Mouse (Mus musculus): Measurements from ENCODE around the gene Col4a6.

DNA sequence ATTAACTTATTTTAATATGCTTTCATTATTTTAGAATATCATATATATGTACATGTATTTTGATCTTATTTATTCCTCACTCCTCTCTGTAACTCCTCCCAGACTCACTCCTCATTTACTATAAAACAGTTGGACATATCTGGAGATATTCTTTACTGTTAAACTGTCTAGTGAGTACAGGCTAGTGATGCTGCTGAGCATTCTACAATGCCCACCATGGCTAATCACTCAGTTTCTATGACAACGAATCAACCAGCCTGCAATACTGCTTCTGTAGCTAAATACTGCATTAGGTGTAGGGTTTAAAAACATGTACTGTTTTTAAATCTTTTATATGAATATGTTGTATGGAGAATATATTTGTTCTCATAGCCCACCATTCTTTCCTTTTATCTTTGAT lies 29.2 kb upstream of the Col4a6 start:
- TF ChIP-seq POLR2A (IDR thresholded peaks at IDR 0.05; ENCODE audit: control insufficient read depth, low read depth, low read length) (no peak), CTCF (IDR thresholded peaks at IDR 0.05; ENCODE audit: control insufficient read depth, insufficient read depth, insufficient replicate concordance, low read depth, low read length) (no peak)
